Mouse (Mus musculus) spleen, adult 2 months (tissue): Measurements from ENCODE around the gene Kif1b. TPM values are rescaled to one million over a fixed set of nuclear protein-coding genes. Genes with fewer than 3 reads are reported as not detected.
"Not testable (repeated sequence)": the region's sequence is repeated elsewhere in the genome, so short reads cannot be mapped to it uniquely, and the experiment has no call there.

Source experiments
- DNase-seq, 2 experiments: peaks; one replicate each; pipeline versions ENCODE4 v3.0.0 to v3.0.0-alpha.2; 2012 to 2021; ENCODE audit warnings: low spot score in 2 of 2, low read depth in 1 of 2
- H3K27ac ChIP-seq: fragments of 200-500 bp; 2 replicates; pipeline ENCODE4 v1.5.1; 2012; ENCODE audit warnings: low read length, inconsistent platforms; ENCODE audit not compliant: insufficient read depth
- H3K27me3 ChIP-seq: fragments of 200-500 bp; 2 replicates; pipeline ENCODE4 v1.6.1; 2012; ENCODE audit warnings: mild to moderate bottlenecking, moderate library complexity, low read length, inconsistent platforms; ENCODE audit not compliant: control insufficient read depth, insufficient read depth
- H3K36me3 ChIP-seq: fragments of 200-500 bp; 2 replicates; pipeline ENCODE4 v1.6.1; 2012; ENCODE audit warnings: mild to moderate bottlenecking, low read length, inconsistent platforms; ENCODE audit not compliant: control insufficient read depth, insufficient read depth
- H3K4me1 ChIP-seq: fragments of 200-500 bp; 2 replicates; pipeline ENCODE4 v1.6.1; 2011; ENCODE audit warnings: inconsistent platforms; ENCODE audit not compliant: control insufficient read depth, insufficient read depth, insufficient read length
- H3K4me3 ChIP-seq: fragments of 200-500 bp; 2 replicates; pipeline ENCODE4 v1.5.1; 2011; ENCODE audit warnings: mild to moderate bottlenecking, inconsistent platforms; ENCODE audit not compliant: insufficient read depth, insufficient read length; ENCODE audit errors: extremely low read depth
- CTCF ChIP-seq: fragments of 200-500 bp; IDR thresholded peaks from 2 replicates; pipeline ENCODE4 v1.5.1; 2011; ENCODE audit warnings: mild to moderate bottlenecking, inconsistent platforms; ENCODE audit not compliant: insufficient read depth, insufficient read length, insufficient replicate concordance; ENCODE audit errors: extremely low read depth
- POLR2A ChIP-seq: fragments of 200-500 bp; IDR thresholded peaks from 2 replicates; pipeline ENCODE4 v1.6.1; 2011; ENCODE audit warnings: low read depth, low read length, inconsistent platforms
- WGBS: fragments of 180-500 bp; shearing (Covaris S2); methylation state at CpG from one replicate; pipeline ENCODE4 v1.1.7; 2018; 5-methylcytosine and 5-hydroxymethylcytosine counted together
- polyA plus RNA-seq: library from polyadenylated mRNA; depleted of rRNA; stranded (reverse); fragments of >200 nt; gene quantifications from 2 replicates; pipeline ENCODE4 v1.2.3, GENCODE M21; 2012

Gene Kif1b
- polyA plus RNA-seq, 1 experiment: 12.6 TPM

GRCm38 (mm10) chr4:149219401-149220041 lies 88.0 kb downstream of the Kif1b start:
- no peak for DNase-seq
- Histone ChIP-seq H3K4me1 (no peaks in the 10 kb centered on the region), H3K36me3 (peaks cover 2% of the 10 kb centered on the region), H3K4me3 (no peak overlapping the region), H3K27ac (no peak overlapping the region), H3K27me3 (no peaks in the 10 kb centered on the region)
- 94% methylated on average over 12 of the region's 12 CpGs for WGBS
- TF ChIP-seq POLR2A (no peak), CTCF (no peak)

GRCm38 (mm10) chr4:149218476-149218875 lies 89.0 kb downstream of the Kif1b start:
- no peak for DNase-seq
- no peak overlapping the region for H3K27ac ChIP-seq
- TF ChIP-seq CTCF (no peak), POLR2A (no peak)
- no peaks in the 10 kb centered on the region for H3K4me1 ChIP-seq
- peaks cover 2% of the 10 kb centered on the region for H3K36me3 ChIP-seq
- WGBS: 89% methylated on average over 5 of the region's 5 CpGs
- H3K27me3 ChIP-seq: no peaks in the 10 kb centered on the region
- no peak overlapping the region for H3K4me3 ChIP-seq

GRCm38 (mm10) chr4:149215982-149216381 lies 91.5 kb downstream of the Kif1b start:
- Histone ChIP-seq H3K4me3 (no peak overlapping the region), H3K27ac (no peak overlapping the region), H3K4me1 (no peaks in the 10 kb centered on the region), H3K36me3 (peaks cover 6% of the 10 kb centered on the region; the same call in 1 of the 2 replicates), H3K27me3 (no peaks in the 10 kb centered on the region)
- 84% methylated on average over 9 of the region's 9 CpGs for WGBS
- DNase-seq: no peak
- TF ChIP-seq POLR2A (no peak), CTCF (no peak)

GRCm38 (mm10) chr4:149215397-149215796 lies 92.1 kb downstream of the Kif1b start:
- Histone ChIP-seq H3K4me3 (no peak overlapping the region), H3K27ac (no peak overlapping the region), H3K36me3 (peaks cover 6% of the 10 kb centered on the region; the same call in 1 of the 2 replicates), H3K4me1 (no peaks in the 10 kb centered on the region), H3K27me3 (no peaks in the 10 kb centered on the region)
- DNase-seq: no peak
- TF ChIP-seq POLR2A (no peak), CTCF (no peak)
- WGBS: 80% methylated on average over 2 of the region's 2 CpGs

- not testable (repeated sequence) for H3K36me3 ChIP-seq
- WGBS: 88% methylated on average over 2 of the region's 2 CpGs
Observed at GRCm38 (mm10) chr4:149214468-149214867, 93.0 kb downstream of the Kif1b start.

GRCm38 (mm10) chr4:149213466-149213865 lies 94.0 kb downstream of the Kif1b start:
- TF ChIP-seq CTCF (no peak), POLR2A (no peak)
- no peak overlapping the region for H3K4me3 ChIP-seq
- no peaks in the 10 kb centered on the region for H3K4me1 ChIP-seq
- WGBS: 96% methylated on average over 9 of the region's 9 CpGs
- DNase-seq: no peak
- H3K27ac ChIP-seq: no peak overlapping the region
- no peaks in the 10 kb centered on the region for H3K27me3 ChIP-seq
- peaks cover 6% of the 10 kb centered on the region; the same call in 1 of the 2 replicates for H3K36me3 ChIP-seq

More at GRCm38 (mm10) chr4:149214468-149214867, 93.0 kb downstream of the Kif1b start:
- H3K4me3 ChIP-seq, DNase-seq, H3K4me1 ChIP-seq, H3K27ac ChIP-seq, H3K27me3 ChIP-seq: not testable (repeated sequence)

- H3K36me3 ChIP-seq, DNase-seq, H3K4me1 ChIP-seq, H3K27me3 ChIP-seq, H3K27ac ChIP-seq, H3K4me3 ChIP-seq: not testable (repeated sequence)
- WGBS: 88% methylated on average over 6 of the region's 6 CpGs
Observed at GRCm38 (mm10) chr4:149211441-149211840, 96.1 kb downstream of the Kif1b start.
